Mouse (Mus musculus) frontal cortex, postnatal 14 days (tissue): Measurements from ENCODE around the gene Tnfrsf9.
"Not testable (repeated sequence)": the region's sequence is repeated elsewhere in the genome, so short reads cannot be mapped to it uniquely, and the experiment has no call there.

Experiments used
- DNase-seq, 2 experiments: peaks; one replicate each; pipeline ENCODE4 v3.0.0; 2022; ENCODE audit warnings: low spot score in 2 of 2

Gene Tnfrsf9

GRCm38 (mm10) chr4:150894718-150895501 lies 19.5 kb upstream of the Tnfrsf9 start:
- no peak for DNase-seq

- DNase-seq: no peak
Measured at GRCm38 (mm10) chr4:150896896-150897624, 17.3 kb upstream of the Tnfrsf9 start.

GRCm38 (mm10) chr4:150898716-150899365 lies 15.5 kb upstream of the Tnfrsf9 start:
- DNase-seq: peak in 1 of 2 experiments; percentile 33

GRCm38 (mm10) chr4:150900486-150900885 lies 13.9 kb upstream of the Tnfrsf9 start:
- no peak for DNase-seq

GRCm38 (mm10) chr4:150901651-150902050 lies 12.7 kb upstream of the Tnfrsf9 start:
- peak in 1 of 2 experiments; percentile 69 for DNase-seq

GRCm38 (mm10) chr4:150902062-150902461 lies 12.3 kb upstream of the Tnfrsf9 start:
- DNase-seq: no peak

- DNase-seq: no peak
Measured at GRCm38 (mm10) chr4:150903091-150903742, 11.1 kb upstream of the Tnfrsf9 start.

- DNase-seq: no peak
Measured at GRCm38 (mm10) chr4:150907099-150907498, 7.3 kb upstream of the Tnfrsf9 start.

- DNase-seq: not testable (repeated sequence)
Measured at GRCm38 (mm10) chr4:150908512-150908911, 5.8 kb upstream of the Tnfrsf9 start.

- DNase-seq: peak; percentile 95 to 97
Measured at GRCm38 (mm10) chr4:150909451-150910156, 4.8 kb upstream of the Tnfrsf9 start.

GRCm38 (mm10) chr4:150910164-150910951 lies 4.0 kb upstream of the Tnfrsf9 start:
- DNase-seq: no peak

GRCm38 (mm10) chr4:150913743-150914142 lies 619 bp upstream of the Tnfrsf9 start:
- DNase-seq: no peak

GRCm38 (mm10) chr4:150915181-150915906 lies 982 bp downstream of the Tnfrsf9 start:
- DNase-seq: no peak

- no peak for DNase-seq
Measured at GRCm38 (mm10) chr4:150917336-150918027, 3.1 kb downstream of the Tnfrsf9 start.

- no peak for DNase-seq
Measured at GRCm38 (mm10) chr4:150921206-150921605, 6.8 kb downstream of the Tnfrsf9 start.

- DNase-seq: no peak
Measured at GRCm38 (mm10) chr4:150924308-150924707, 9.9 kb downstream of the Tnfrsf9 start.

- DNase-seq: no peak
Measured at GRCm38 (mm10) chr4:150924936-150925335, 10.6 kb downstream of the Tnfrsf9 start.

- no peak for DNase-seq
Measured at GRCm38 (mm10) chr4:150925923-150926322, 11.6 kb downstream of the Tnfrsf9 start.
